Mouse (Mus musculus): ENCODE measurements around the gene Fuk.
A peak's percentile ranks its signal among the peaks of the same experiment; 100 is the strongest.
"Not testable (repeated sequence)": the region's sequence is repeated elsewhere in the genome, so short reads cannot be mapped to it uniquely, and the experiment has no call there.

Fuk gene

GRCm38 (mm10) chr8:110901839-110902578 is at the start of gene Fuk:
Gene Fuk (minus strand): TSS chr8:110902488.
- peak; percentile 80 for DNase-seq (ENCODE audit: low read depth, low spot score)

GRCm38 (mm10) chr8:110950065-110950484 is 47.8 kb upstream of the Fuk start:
- peak; percentile 61 for DNase-seq (ENCODE audit: low read depth, low spot score)

GRCm38 (mm10) chr8:110945716-110946115 is 43.4 kb upstream of the Fuk start:
- no peak for DNase-seq (ENCODE audit: low read depth, low spot score)

GRCm38 (mm10) chr8:110944276-110944876 is 42.1 kb upstream of the Fuk start:
- DNase-seq (ENCODE audit: low read depth, low spot score): no peak

GRCm38 (mm10) chr8:110941453-110941948 is 39.2 kb upstream of the Fuk start:
- DNase-seq (ENCODE audit: low read depth, low spot score): no peak

- no peak for DNase-seq (ENCODE audit: low read depth, low spot score)
These were observed 38.6 kb upstream of the Fuk start for GRCm38 (mm10) chr8:110940682-110941452.

- no peak for DNase-seq (ENCODE audit: low read depth, low spot score)
These were observed 36.7 kb upstream of the Fuk start for GRCm38 (mm10) chr8:110938882-110939589.

GRCm38 (mm10) chr8:110936217-110936616 is 33.9 kb upstream of the Fuk start:
- DNase-seq (ENCODE audit: low read depth, low spot score): no peak

GRCm38 (mm10) chr8:110933272-110933671 is 31.0 kb upstream of the Fuk start:
- DNase-seq (ENCODE audit: low read depth, low spot score): no peak

- DNase-seq (ENCODE audit: low read depth, low spot score): no peak
These were observed 30.2 kb upstream of the Fuk start for GRCm38 (mm10) chr8:110932444-110932843.

- DNase-seq (ENCODE audit: low read depth, low spot score): no peak
These were observed 29.1 kb upstream of the Fuk start for GRCm38 (mm10) chr8:110931176-110931939.

GRCm38 (mm10) chr8:110929672-110930071 is 27.4 kb upstream of the Fuk start:
- not testable (repeated sequence) for DNase-seq (ENCODE audit: low read depth, low spot score)

GRCm38 (mm10) chr8:110929066-110929465 is 26.8 kb upstream of the Fuk start:
- no peak for DNase-seq (ENCODE audit: low read depth, low spot score)

- DNase-seq (ENCODE audit: low read depth, low spot score): no peak
These were observed 26.1 kb upstream of the Fuk start for GRCm38 (mm10) chr8:110928435-110928834.

GRCm38 (mm10) chr8:110926690-110927089 is 24.4 kb upstream of the Fuk start:
- DNase-seq (ENCODE audit: low read depth, low spot score): no peak

GRCm38 (mm10) chr8:110925691-110926140 is 23.4 kb upstream of the Fuk start:
- DNase-seq (ENCODE audit: low read depth, low spot score): no peak

- DNase-seq (ENCODE audit: low read depth, low spot score): peak; percentile 39
These were observed 19.4 kb upstream of the Fuk start for GRCm38 (mm10) chr8:110921492-110922230.

GRCm38 (mm10) chr8:110920773-110921277 is 18.5 kb upstream of the Fuk start:
- no peak for DNase-seq (ENCODE audit: low read depth, low spot score)

GRCm38 (mm10) chr8:110920032-110920772 is 17.9 kb upstream of the Fuk start:
- peak; percentile 67 for DNase-seq (ENCODE audit: low read depth, low spot score)

Measured in R1 (cell line).